Mouse (Mus musculus) G1E-ER4 (cell line): Measurements from ENCODE around the gene Sf3b5. TPM values are rescaled to one million over a fixed set of nuclear protein-coding genes. Genes with fewer than 3 reads are reported as not detected.

Experiments
- GATA1 ChIP-seq: IDR thresholded peaks from one replicate; pipeline ENCODE4 v1.8.0; 2012; ENCODE audit warnings: low read length, inconsistent platforms
- polyA plus RNA-seq: library from polyadenylated mRNA; stranded (reverse); fragments of >175 nt; gene quantifications from 2 replicates; pipeline ENCODE4 v1.2.3, GENCODE M21; 2012

Gene Sf3b5
- polyA plus RNA-seq, 1 experiment, result 108 TPM

GRCm38 (mm10) chr10:13039637-13040174, 34.6 kb downstream of the Sf3b5 start:
- TF ChIP-seq GATA1, result peak; percentile 88

DNA sequence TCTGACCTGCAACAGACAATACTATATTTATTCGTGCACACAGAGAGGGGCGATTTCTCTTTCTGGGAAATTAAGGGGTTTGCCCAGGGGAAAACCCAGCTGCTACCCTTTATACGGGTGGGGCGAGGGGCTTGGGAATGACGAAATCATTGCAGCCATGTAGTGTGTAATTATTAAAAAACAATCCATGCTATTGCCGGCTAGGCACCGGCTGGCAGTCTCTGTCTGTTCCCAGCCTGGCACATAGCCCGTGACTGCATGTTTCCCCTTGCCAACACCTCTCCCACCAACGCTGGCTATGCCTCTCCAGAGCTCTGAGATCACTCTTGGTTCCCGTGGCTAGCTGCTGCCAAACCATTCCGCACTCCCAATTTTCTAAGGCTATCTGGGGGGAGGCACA, 39.5 kb downstream of the Sf3b5 start:
- TF ChIP-seq GATA1, result no peak

- no peak for TF ChIP-seq GATA1
Observed at GRCm38 (mm10) chr10:13047816-13048215, 42.7 kb downstream of the Sf3b5 start.

DNA sequence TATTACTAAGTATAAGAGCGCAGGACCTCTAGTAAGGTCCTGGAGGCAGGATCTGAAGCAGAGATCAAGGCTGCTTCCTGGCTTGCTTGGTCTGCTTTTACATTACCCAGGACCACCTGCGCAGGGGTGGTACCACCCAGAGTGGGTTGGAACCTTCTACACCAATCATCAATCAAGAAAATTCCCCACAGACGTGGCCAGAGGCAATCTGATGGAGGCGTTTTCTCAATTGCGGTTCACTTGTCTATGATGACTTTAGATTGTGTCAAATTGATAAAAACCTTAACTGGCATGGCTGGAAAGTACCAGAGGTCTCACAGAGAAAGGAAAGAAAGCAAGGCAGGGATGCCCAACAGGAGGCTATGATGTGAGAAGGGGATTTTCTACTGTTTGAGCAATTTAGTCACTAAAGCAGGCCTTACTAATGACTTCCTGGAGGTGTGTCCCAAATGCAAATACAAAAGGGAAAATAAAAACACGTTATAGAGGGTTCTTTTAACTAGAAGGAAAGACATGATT, 51.8 kb downstream of the Sf3b5 start:
- no peak for TF ChIP-seq GATA1

Other genes starting within 250 kb of the Sf3b5 start
- gene Utrn, start 136.0 kb upstream of the Sf3b5 start, polyA plus RNA-seq, result 5.9 and 6.5 TPM in 2 replicates
- gene Stx11, start 41.0 kb upstream of the Sf3b5 start, polyA plus RNA-seq, result 15.0 and 18.4 TPM in 2 replicates
- 0.01 TPM in 1 of 2 replicates, not detected in the other for gene Plagl1, start 55.2 kb downstream of the Sf3b5 start, polyA plus RNA-seq
- gene Zc2hc1b, start 172.7 kb downstream of the Sf3b5 start, polyA plus RNA-seq, result not detected in 2 replicates
- 24.3 and 42.1 TPM in 2 replicates for gene Ltv1, start 187.8 kb downstream of the Sf3b5 start, polyA plus RNA-seq